Mouse (Mus musculus): ENCODE measurements around the gene Zkscan8. TPM values are rescaled to one million over a fixed set of nuclear protein-coding genes. Genes with fewer than 3 reads are reported as not detected.

Zkscan8 gene
- polyA plus RNA-seq, 1 experiment = 1.7 TPM

- TF ChIP-seq POLR2A (IDR thresholded peaks at IDR 0.05; ENCODE audit: control insufficient read depth, low read depth, low read length) (no peak), CTCF (IDR thresholded peaks at IDR 0.05; ENCODE audit: control insufficient read depth, insufficient read depth, insufficient replicate concordance, low read depth, low read length) (no peak)
- Histone ChIP-seq H3K27ac (ENCODE audit: control insufficient read depth, insufficient read depth, low read depth, low read length) (no peak overlapping the region), H3K36me3 (ENCODE audit: control insufficient read depth, insufficient read depth, low read length) (no peaks in the 10 kb centered on the region), H3K27me3 (ENCODE audit: control insufficient read depth, insufficient read depth, low read length) (no peaks in the 10 kb centered on the region), H3K4me3 (ENCODE audit: control insufficient read depth, low read depth, low read length) (no peak overlapping the region), H3K4me1 (ENCODE audit: control insufficient read depth, insufficient read depth, low read length) (peaks cover 3% of the 10 kb centered on the region; the same call in 1 of the 2 replicates)
Measured at GRCm38 (mm10) chr13:21469097-21469496, 61.8 kb downstream of the Zkscan8 start.

GRCm38 (mm10) chr13:21468061-21469019 lies 62.6 kb downstream of the Zkscan8 start, which contains the start of gene Nkapl:
Gene Nkapl, minus strand, starts transcription at chr13:21468509.
- peak within 1 kb of the TSS; percentile 97 for H3K27ac ChIP-seq (ENCODE audit: control insufficient read depth, insufficient read depth, low read depth, low read length)
- peaks cover 3% of the 10 kb centered on the region; the same call in 1 of the 2 replicates for H3K4me1 ChIP-seq (ENCODE audit: control insufficient read depth, insufficient read depth, low read length)
- no peaks in the 10 kb centered on the region for H3K36me3 ChIP-seq (ENCODE audit: control insufficient read depth, insufficient read depth, low read length)
- no peaks in the 10 kb centered on the region for H3K27me3 ChIP-seq (ENCODE audit: control insufficient read depth, insufficient read depth, low read length)
- H3K4me3 ChIP-seq (ENCODE audit: control insufficient read depth, low read depth, low read length) = peak within 1 kb of the TSS; percentile 96
- peak; percentile 94 for TF ChIP-seq POLR2A (IDR thresholded peaks at IDR 0.05; ENCODE audit: control insufficient read depth, low read depth, low read length)
- TF ChIP-seq CTCF (IDR thresholded peaks at IDR 0.05; ENCODE audit: control insufficient read depth, insufficient read depth, insufficient replicate concordance, low read depth, low read length) = no peak

- no peaks in the 10 kb centered on the region for H3K36me3 ChIP-seq (ENCODE audit: control insufficient read depth, insufficient read depth, low read length)
- H3K27me3 ChIP-seq (ENCODE audit: control insufficient read depth, insufficient read depth, low read length) = no peaks in the 10 kb centered on the region
- peaks cover 3% of the 10 kb centered on the region; the same call in 1 of the 2 replicates for H3K4me1 ChIP-seq (ENCODE audit: control insufficient read depth, insufficient read depth, low read length)
- no peak overlapping the region for H3K27ac ChIP-seq (ENCODE audit: control insufficient read depth, insufficient read depth, low read depth, low read length)
- TF ChIP-seq CTCF (IDR thresholded peaks at IDR 0.05; ENCODE audit: control insufficient read depth, insufficient read depth, insufficient replicate concordance, low read depth, low read length) = no peak
- TF ChIP-seq POLR2A (IDR thresholded peaks at IDR 0.05; ENCODE audit: control insufficient read depth, low read depth, low read length) = no peak
- H3K4me3 ChIP-seq (ENCODE audit: control insufficient read depth, low read depth, low read length) = peak overlapping the region; percentile 64
Measured at GRCm38 (mm10) chr13:21467336-21467735, 63.6 kb downstream of the Zkscan8 start.

Other genes starting within 250 kb of the Zkscan8 start
- gene Gpx5, start 238.4 kb downstream of the Zkscan8 start, polyA plus RNA-seq (2012; rRNA removed) = 0.63 TPM in 1 of 2 replicates, not detected in the other
- gene Gpx6, start 219.0 kb downstream of the Zkscan8 start, polyA plus RNA-seq (2012; rRNA removed) = 73.9 and 120 TPM in 2 replicates
- not detected in 2 replicates for gene Olfr1367, start 184.2 kb downstream of the Zkscan8 start, polyA plus RNA-seq (2012; rRNA removed)
- 14.6 and 15.3 TPM in 2 replicates for gene Zscan12, start 168.3 kb downstream of the Zkscan8 start, polyA plus RNA-seq (2012; rRNA removed)
- gene Zkscan3, start 128.4 kb downstream of the Zkscan8 start, polyA plus RNA-seq (2012; rRNA removed) = 9.3 and 10.2 TPM in 2 replicates
- 5.2 and 5.5 TPM in 2 replicates for gene Pgbd1, start 90.1 kb downstream of the Zkscan8 start, polyA plus RNA-seq (2012; rRNA removed)
- 4.9 and 5.2 TPM in 2 replicates for gene Zscan26, start 77.4 kb downstream of the Zkscan8 start, polyA plus RNA-seq (2012; rRNA removed)
- gene Nkapl, start 62.6 kb downstream of the Zkscan8 start, polyA plus RNA-seq (2012; rRNA removed) = 32.4 and 38.1 TPM in 2 replicates
- gene Zkscan4, start 52.2 kb downstream of the Zkscan8 start, polyA plus RNA-seq (2012; rRNA removed) = 0.18 and 0.23 TPM in 2 replicates
- gene Gm10065, start 51.7 kb downstream of the Zkscan8 start, polyA plus RNA-seq (2012; rRNA removed) = not detected in 2 replicates
- gene AK157302, start 35.9 kb downstream of the Zkscan8 start, polyA plus RNA-seq (2012; rRNA removed) = 2.8 and 3.2 TPM in 2 replicates
- 6.4 and 6.6 TPM in 2 replicates for gene Gm11273, start 29.7 kb downstream of the Zkscan8 start, polyA plus RNA-seq (2012; rRNA removed)
- not detected in 2 replicates for gene Olfr1366, start 11.7 kb upstream of the Zkscan8 start, polyA plus RNA-seq (2012; rRNA removed)
- gene Olfr1535, start 28.8 kb upstream of the Zkscan8 start, polyA plus RNA-seq (2012; rRNA removed) = not detected in 2 replicates
- not detected in 2 replicates for gene Olfr1364, start 50.6 kb upstream of the Zkscan8 start, polyA plus RNA-seq (2012; rRNA removed)
- gene Olfr1362, start 82.9 kb upstream of the Zkscan8 start, polyA plus RNA-seq (2012; rRNA removed) = not detected in 2 replicates
- gene Olfr11, start 111.4 kb upstream of the Zkscan8 start, polyA plus RNA-seq (2012; rRNA removed) = 0.04 TPM in 1 of 2 replicates, not detected in the other
- 0.19 TPM in 1 of 2 replicates, not detected in the other for gene Olfr1361, start 132.3 kb upstream of the Zkscan8 start, polyA plus RNA-seq (2012; rRNA removed)
- 0.07 TPM in 1 of 2 replicates, not detected in the other for gene Olfr1360, start 146.3 kb upstream of the Zkscan8 start, polyA plus RNA-seq (2012; rRNA removed)
- gene Olfr1359, start 167.0 kb upstream of the Zkscan8 start, polyA plus RNA-seq (2012; rRNA removed) = 0.35 and 0.38 TPM in 2 replicates
- 3.2 and 3.6 TPM in 2 replicates for gene Hist1h2bl, start 185.0 kb upstream of the Zkscan8 start, polyA plus RNA-seq (2012; rRNA removed)
- gene Hist1h2ai, start 185.3 kb upstream of the Zkscan8 start, polyA plus RNA-seq (2012; rRNA removed) = 2.0 and 6.1 TPM in 2 replicates
- 14.7 and 20.5 TPM in 2 replicates for gene Hist1h3h, start 186.5 kb upstream of the Zkscan8 start, polyA plus RNA-seq (2012; rRNA removed)
- 6.1 and 6.2 TPM in 2 replicates for gene Hist1h2bm, start 190.9 kb upstream of the Zkscan8 start, polyA plus RNA-seq (2012; rRNA removed)
- 6.1 and 7.6 TPM in 2 replicates for gene Hist1h4j, start 203.9 kb upstream of the Zkscan8 start, polyA plus RNA-seq (2012; rRNA removed)
- gene Hist1h4k, start 219.4 kb upstream of the Zkscan8 start, polyA plus RNA-seq (2012; rRNA removed) = 37.3 and 40.8 TPM in 2 replicates
- gene Hist1h2ak, start 222.7 kb upstream of the Zkscan8 start, polyA plus RNA-seq (2012; rRNA removed) = 2.4 and 3.9 TPM in 2 replicates
- 2.3 and 3.0 TPM in 2 replicates for gene Hist1h2bn, start 223.0 kb upstream of the Zkscan8 start, polyA plus RNA-seq (2012; rRNA removed)
- gene Hist1h1b, start 249.5 kb upstream of the Zkscan8 start, polyA plus RNA-seq (2012; rRNA removed) = 0.36 TPM in 1 of 2 replicates, not detected in the other

All from testis, adult 2 months (tissue).